In the genomic region with DNA sequence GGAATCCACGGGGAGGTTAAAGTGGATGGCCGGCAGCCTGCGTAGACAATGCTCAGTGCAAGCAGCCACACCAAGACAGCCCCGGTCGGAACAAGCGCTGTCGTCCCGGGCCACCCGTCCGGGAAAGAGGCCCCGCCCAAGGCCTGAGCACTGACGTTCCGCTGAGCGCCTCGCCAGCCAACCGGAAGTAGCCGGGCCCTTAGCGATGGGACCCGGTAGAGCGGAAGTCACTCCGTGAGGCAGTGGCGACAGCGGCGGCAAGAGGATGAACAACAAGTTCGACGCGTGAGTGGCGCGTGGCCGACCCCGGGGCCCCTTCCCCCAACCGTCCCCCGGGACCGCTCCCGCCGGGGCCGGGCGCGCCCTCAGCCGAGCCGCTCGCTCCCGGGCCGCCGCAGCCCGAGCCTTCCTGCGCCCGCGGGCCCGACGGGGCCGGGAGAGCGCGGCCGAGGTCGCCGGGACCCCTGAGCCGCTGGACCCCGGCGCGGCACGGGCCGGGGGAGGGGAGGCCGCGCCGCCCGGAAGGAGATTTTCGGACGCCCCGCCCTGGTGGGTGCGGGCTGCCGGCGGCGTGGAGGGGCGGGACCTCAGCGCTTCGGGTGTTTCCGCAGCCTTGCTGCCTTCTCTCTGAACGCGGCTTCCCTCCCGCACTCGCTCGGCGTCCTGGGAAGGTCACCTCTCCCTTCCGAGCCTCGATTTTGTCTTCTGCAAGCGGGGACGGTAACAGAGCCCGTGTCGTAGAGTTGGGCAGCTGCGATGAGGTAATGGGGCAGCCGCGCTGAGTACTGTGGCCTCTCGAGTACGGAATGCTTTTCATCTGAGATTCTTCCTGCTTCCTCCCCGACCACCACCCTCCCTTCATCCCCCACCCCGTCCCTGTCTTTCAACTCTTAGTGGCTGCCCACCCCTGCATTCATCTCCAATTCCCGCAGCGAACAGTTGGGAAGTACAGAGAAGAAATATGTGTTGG, we compare ENCODE assay signal across 8 mouse cellular contexts. TPM values are rescaled to one million over a fixed set of nuclear protein-coding genes. Genes with fewer than 3 reads are reported as not detected.
DNase-seq lines count a peak whose midpoint lies in the region; ATAC-seq and TF ChIP-seq lines count a peak whose summit lies in the region.

A gene (plus strand): TSS at position 180 of the 970 bp plus-strand sequence.

- H3K27ac ChIP-seq in heart, embryonic 12.5 days (ENCODE audit: poor library complexity, severe bottlenecking) = peak within 1 kb of the TSS; percentile 100
- H3K27ac ChIP-seq in kidney, postnatal 0 days = peak within 1 kb of the TSS; percentile 99
- peak within 1 kb of the TSS; percentile 99 for H3K27ac ChIP-seq in liver, embryonic 11.5 days (ENCODE audit: low read depth, low read length)
- peak within 1 kb of the TSS; percentile 98 for H3K27ac ChIP-seq in stomach, embryonic 14.5 days (ENCODE audit: low read length)

- WGBS in heart, embryonic 12.5 days = under 1% methylated on average over 98 of the region's 99 CpGs
- under 1% methylated on average over 91 of the region's 99 CpGs for WGBS in kidney, postnatal 0 days
- WGBS in liver, embryonic 11.5 days = under 1% methylated on average over 85 of the region's 99 CpGs
- under 1% methylated on average over 84 of the region's 99 CpGs for WGBS in stomach, embryonic 14.5 days

- peaks cover 28% of the 10 kb centered on the region for H3K4me1 ChIP-seq in heart, embryonic 12.5 days (replicated peaks)
- H3K4me1 ChIP-seq in kidney, postnatal 0 days (replicated peaks; ENCODE audit: insufficient read depth, low read length) = peaks cover 6% of the 10 kb centered on the region; the same call in 1 of the 2 replicates
- peaks cover 22% of the 10 kb centered on the region for H3K4me1 ChIP-seq in liver, embryonic 11.5 days (replicated peaks; ENCODE audit: control insufficient read depth, insufficient read depth, low read length)
- peaks cover 18% of the 10 kb centered on the region for H3K4me1 ChIP-seq in stomach, embryonic 14.5 days (ENCODE audit: control insufficient read depth, insufficient read depth, low read length)

- peak within 1 kb of the TSS; percentile 100 for H3K9ac ChIP-seq in heart, embryonic 12.5 days
- H3K9ac ChIP-seq in kidney, postnatal 0 days (ENCODE audit: low read depth, low read length) = peak within 1 kb of the TSS; percentile 98
- H3K9ac ChIP-seq in liver, embryonic 11.5 days (ENCODE audit: low read depth, low read length) = peak within 1 kb of the TSS; percentile 99
- H3K9ac ChIP-seq in stomach, embryonic 14.5 days (replicated peaks; ENCODE audit: low read depth, low read length) = peak within 1 kb of the TSS; percentile 96

- ATAC-seq in erythroid progenitor cell, adult 5-6 weeks (replicated peaks; ENCODE audit: low FRiP score, poor library complexity, severe bottlenecking) = peak; percentile 97
- ATAC-seq in heart, embryonic 12.5 days (ENCODE audit: insufficient number of reproducible peaks, low FRiP score) = peak; percentile 96
- ATAC-seq in kidney, postnatal 0 days (replicated peaks; ENCODE audit: low FRiP score, low read depth) = peak; percentile 96
- peak; percentile 95 for ATAC-seq in liver, embryonic 11.5 days (replicated peaks; ENCODE audit: low FRiP score)
- peak; percentile 98 for ATAC-seq in stomach, embryonic 14.5 days (ENCODE audit: insufficient number of reproducible peaks, insufficient read depth, low FRiP score, low read depth)

- peak within 1 kb of the TSS; percentile 78 for H3K4me2 ChIP-seq in heart, embryonic 12.5 days
- peak within 1 kb of the TSS; percentile 80 for H3K4me2 ChIP-seq in kidney, postnatal 0 days (ENCODE audit: low read length)
- H3K4me2 ChIP-seq in liver, embryonic 11.5 days = peak within 1 kb of the TSS; percentile 77
- H3K4me2 ChIP-seq in stomach, embryonic 14.5 days (replicated peaks; ENCODE audit: low read depth, low read length) = peak within 1 kb of the TSS; percentile 71

- H3K36me3 ChIP-seq in heart, embryonic 12.5 days = no peaks in the 10 kb centered on the region
- H3K36me3 ChIP-seq in kidney, postnatal 0 days (ENCODE audit: insufficient read depth, low read length) = peaks cover 7% of the 10 kb centered on the region; the same call in 1 of the 2 replicates
- 0 out of 2 replicates have a peak, but pooled peaks cover 2% of the 10 kb centered on the region for H3K36me3 ChIP-seq in liver, embryonic 11.5 days (ENCODE audit: control insufficient read depth, insufficient read depth, low read length)
- H3K36me3 ChIP-seq in stomach, embryonic 14.5 days (ENCODE audit: control insufficient read depth, insufficient read depth, low read length) = peaks cover 3% of the 10 kb centered on the region; the same call in 1 of the 2 replicates

- peak; percentile 94 for DNase-seq in CD4-positive helper T cell, adult 2 months (ENCODE audit: low read depth, low spot score)
- DNase-seq in brain, embryonic 18.5 days (ENCODE audit: low read depth, low spot score) = peak; percentile 81
- DNase-seq in kidney, postnatal 0 days (ENCODE audit: low spot score) = peak; percentile 97
- peak; percentile 93 for DNase-seq in liver, embryonic 11.5 days (ENCODE audit: low spot score)
- peak; percentile 94 for DNase-seq in naive thymus-derived CD4-positive, alpha-beta T cell, adult 2 months (ENCODE audit: low read depth)

- H3K9me3 ChIP-seq in heart, embryonic 12.5 days (replicated peaks) = no peaks in the 10 kb centered on the region
- H3K9me3 ChIP-seq in kidney, postnatal 0 days (replicated peaks; ENCODE audit: low read length) = no peaks in the 10 kb centered on the region
- no peaks in the 10 kb centered on the region for H3K9me3 ChIP-seq in liver, embryonic 11.5 days (ENCODE audit: control insufficient read depth, low read length)
- H3K9me3 ChIP-seq in stomach, embryonic 14.5 days (ENCODE audit: control insufficient read depth, low read depth, low read length) = no peaks in the 10 kb centered on the region

- peak within 1 kb of the TSS; percentile 98 for H3K4me3 ChIP-seq in heart, embryonic 12.5 days
- H3K4me3 ChIP-seq in kidney, postnatal 0 days (replicated peaks; ENCODE audit: low read depth, low read length) = peak within 1 kb of the TSS; percentile 81
- peak within 1 kb of the TSS; percentile 92 for H3K4me3 ChIP-seq in liver, embryonic 11.5 days (ENCODE audit: low read depth, low read length)
- H3K4me3 ChIP-seq in stomach, embryonic 14.5 days (ENCODE audit: low read depth, low read length) = peak within 1 kb of the TSS; percentile 62

- no peak for TF ChIP-seq CTCF in kidney, postnatal 0 days (IDR thresholded peaks at IDR 0.05; ENCODE audit: low read depth)

- H3K27me3 ChIP-seq in heart, embryonic 12.5 days (replicated peaks) = peaks cover 8% of the 10 kb centered on the region
- no peaks in the 10 kb centered on the region for H3K27me3 ChIP-seq in kidney, postnatal 0 days (ENCODE audit: insufficient read depth, low read length)
- no peaks in the 10 kb centered on the region for H3K27me3 ChIP-seq in liver, embryonic 11.5 days (replicated peaks; ENCODE audit: control insufficient read depth, insufficient read depth, low read length)
- H3K27me3 ChIP-seq in stomach, embryonic 14.5 days (ENCODE audit: control insufficient read depth, insufficient read depth, low read length) = no peaks in the 10 kb centered on the region

RNA-seq across cellular contexts. Expression of the gene that starts here (rescaled TPM):
- total RNA-seq in erythroid progenitor cell, adult 5-6 weeks (2015; ENCODE audit: low replicate concordance) = 37.8 and 49.9 TPM in 2 replicates
- 22.8 and 29.3 TPM in 2 replicates for total RNA-seq in erythroid progenitor cell, adult 5-6 weeks (2017; ENCODE audit: low replicate concordance)
- 141 and 145 TPM in 2 replicates for polyA plus RNA-seq in heart, embryonic 12.5 days (2016; fragmentation: Nextera tagmentation; extraction: Ambion mirVana)
- polyA plus RNA-seq in kidney, postnatal 0 days (2015; fragmentation: Nextera tagmentation; extraction: Ambion mirVana) = 165 and 178 TPM in 2 replicates
- polyA plus RNA-seq in liver, embryonic 11.5 days (2014; fragmentation: Nextera tagmentation; extraction: Ambion mirVana) = 151 and 152 TPM in 2 replicates
- 138 and 146 TPM in 2 replicates for polyA plus RNA-seq in stomach, embryonic 14.5 days (2014; fragmentation: Nextera tagmentation; extraction: Ambion mirVana)

Comparison
In these comparisons a context has a peak if more than half of its experiments do, and no peak if none do; other contexts are left out.
1. Peak in every context shown above with its lines: DNase-seq, ATAC-seq, H3K4me3 ChIP-seq and H3K27ac ChIP-seq.